In the genomic region with DNA sequence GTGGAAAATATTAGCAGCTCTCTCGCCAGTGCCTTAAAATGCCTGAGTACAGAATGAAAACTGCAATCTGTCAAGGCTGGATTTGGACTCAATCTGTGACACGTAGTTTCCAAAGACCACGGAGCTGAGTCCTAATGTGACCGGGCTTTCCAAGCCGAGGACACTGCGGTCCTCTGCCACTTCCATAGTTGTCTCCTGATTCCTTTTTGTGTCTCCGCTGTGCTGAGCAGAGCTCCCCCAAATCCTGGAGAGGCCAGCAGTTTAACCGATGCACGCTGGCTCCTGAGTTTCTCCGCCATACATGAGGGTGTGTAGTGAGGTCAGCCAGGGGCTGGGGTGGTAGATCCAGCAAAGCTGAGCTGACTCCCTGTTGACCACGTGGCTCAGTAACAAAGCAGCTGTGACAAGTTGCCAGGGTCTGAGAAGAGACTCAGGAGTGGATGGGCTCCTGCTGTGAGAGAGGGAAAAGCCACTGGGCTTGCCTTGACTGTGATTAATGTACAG, we compare ENCODE assay signal across 9 mouse cellular contexts. TPM values are rescaled to one million over a fixed set of nuclear protein-coding genes. Genes with fewer than 3 reads are reported as not detected.
DNase-seq lines count a peak whose midpoint lies in the region; ATAC-seq and TF ChIP-seq lines count a peak whose summit lies in the region.
"Had no signal": no experiment of that assay in that cellular context is flagged by ENCODE, and none has a peak within 500 bp of the region (broad histone marks: within the 10 kb centered on the region; RNA-seq: fewer than 3 reads in every experiment).

No protein-coding gene starts in this region.

- WGBS in intestine, postnatal 0 days, result 54% methylated on average over 11 of the region's 11 CpGs
- 67% methylated on average over 11 of the region's 11 CpGs for WGBS in small intestine, adult 2 months

- peak; percentile 33 for DNase-seq in adrenal gland, adult 2 months
- no peak for DNase-seq in adrenal gland, adult 8-10 months
- peak; percentile 21 for DNase-seq in 3T3-L1 (ENCODE audit: low read depth, low spot score)
- DNase-seq in heart, adult 11 months, result peak; percentile 97
- no peak for DNase-seq in testis, postnatal 10 days (ENCODE audit: low spot score)
- no peak for DNase-seq in adrenal gland, adult 18-20 months (ENCODE audit: low spot score in 2 of 2)

- peak overlapping the region; percentile 21; the same call in 1 of the 2 replicates for H3K27ac ChIP-seq in intestine, postnatal 0 days (ENCODE audit: low read depth, low read length)
- H3K27ac ChIP-seq in small intestine, adult 2 months (ENCODE audit: insufficient read depth, low read depth, low read length), result peak overlapping the region; percentile 40; the same call in 1 of the 2 replicates

- 0 out of 2 replicates have a peak, but pooled peaks cover 3% of the 10 kb centered on the region for H3K4me1 ChIP-seq in intestine, postnatal 0 days (replicated peaks; ENCODE audit: control insufficient read depth, insufficient read depth, low read length)
- peaks cover 4% of the 10 kb centered on the region; the same call in 1 of the 2 replicates for H3K4me1 ChIP-seq in small intestine, adult 2 months (ENCODE audit: control insufficient read depth, insufficient read depth, insufficient read length, low read length)

- no peaks in the 10 kb centered on the region for H3K36me3 ChIP-seq in intestine, postnatal 0 days (ENCODE audit: control insufficient read depth, insufficient read depth)
- no peaks in the 10 kb centered on the region for H3K36me3 ChIP-seq in small intestine, adult 2 months (ENCODE audit: control insufficient read depth, insufficient read depth, low read length)

- TF ChIP-seq CTCF in intestine, postnatal 0 days (IDR thresholded peaks at IDR 0.05; ENCODE audit: low read depth), result no peak
- no peak for TF ChIP-seq CTCF in small intestine, adult 2 months (IDR thresholded peaks at IDR 0.05; ENCODE audit: extremely low read depth, insufficient read length, insufficient replicate concordance, low read depth, low read length)

- ATAC-seq in intestine, postnatal 0 days, result peak; percentile 29; the same call in 1 of the 2 replicates

- no peaks in the 10 kb centered on the region for H3K9me3 ChIP-seq in intestine, postnatal 0 days (ENCODE audit: control insufficient read depth)
- H3K9me3 ChIP-seq: megakaryocyte, embryonic 14.5 days had no signal

- no peaks in the 10 kb centered on the region for H3K27me3 ChIP-seq in intestine, postnatal 0 days (replicated peaks; ENCODE audit: control insufficient read depth, insufficient read depth, low read length)
- no peaks in the 10 kb centered on the region for H3K27me3 ChIP-seq in small intestine, adult 2 months (ENCODE audit: control insufficient read depth, insufficient read depth, low read length)

- no peak for TF ChIP-seq POLR2A in small intestine, adult 2 months (IDR thresholded peaks at IDR 0.05; ENCODE audit: low read depth, low read length)

- no peak overlapping the region for H3K9ac ChIP-seq in intestine, postnatal 0 days (ENCODE audit: low read depth, low read length)

- H3K4me2 ChIP-seq in intestine, postnatal 0 days (replicated peaks; ENCODE audit: low read depth), result no peak overlapping the region

- H3K4me3 ChIP-seq in intestine, postnatal 0 days (ENCODE audit: low read depth, low read length), result no peak overlapping the region
- H3K4me3 ChIP-seq in small intestine, adult 2 months (ENCODE audit: low read depth, low read length), result no peak overlapping the region
- H3K4me3 ChIP-seq: megakaryocyte, embryonic 14.5 days had no signal

RNA-seq across cellular contexts. Expression of a gene that starts 45.0 kb away (rescaled TPM):
- 100 to 1,000 TPM; 214 to 281 TPM for total RNA-seq in adrenal gland, adult 2 months (2021)
- polyA plus RNA-seq in adrenal gland, adult 2 months (2012; rRNA removed), result 213 and 226 TPM in 2 replicates
- total RNA-seq in adrenal gland, adult 8-10 months (2022), result 100 to 1,000 TPM; 229 to 267 (median 248) TPM
- polyA plus RNA-seq in intestine, postnatal 0 days (2015; fragmentation: Nextera tagmentation; extraction: Ambion mirVana), result 91.0 and 98.5 TPM in 2 replicates
- 38.7 and 102 TPM in 2 replicates for polyA plus RNA-seq in small intestine, adult 2 months (2012; rRNA removed)
- total RNA-seq in adrenal gland, adult 18-20 months (2021), result 100 to 1,000 TPM; 193 to 238 TPM

Comparison
In these comparisons a context has a peak if more than half of its experiments do, and no peak if none do; other contexts are left out.
1. DNase-seq: peak in adrenal gland, adult 2 months (single experiment), 3T3-L1 (single experiment) and heart, adult 11 months (single experiment); none in adrenal gland, adult 8-10 months (single experiment), testis, postnatal 10 days (single experiment) and adrenal gland, adult 18-20 months (0 of 2).